Mouse (Mus musculus) mouse trophoblast stem cell (cell line): ENCODE results near the gene Glp2r.

Experiments
- in situ Hi-C, 2 experiments: fragments of 300-500 bp; cut with MseI, MboI; formaldehyde crosslinking; loops; 2 replicates in 1 of 2; 3 replicates in 1 of 2; pipeline ENCODE4 v1.15.1; 2025

The Glp2r gene

GRCm38 (mm10) chr11:67771053-67771452 is at the start of gene Glp2r:
Glp2r (minus strand) TSS chr11:67771153.
- in situ Hi-C loops: no loop called here

GRCm38 (mm10) chr11:67820221-67820620 is 49.3 kb upstream of the Glp2r start:
- in situ Hi-C loops: no loop called here

GRCm38 (mm10) chr11:67819604-67820003 is 48.7 kb upstream of the Glp2r start:
- in situ Hi-C loops: no loop called here

- in situ Hi-C loops: no loop called here
Measured at GRCm38 (mm10) chr11:67811535-67811934, 40.6 kb upstream of the Glp2r start.

- in situ Hi-C loops: no loop called here
Measured at GRCm38 (mm10) chr11:67808051-67808450, 37.1 kb upstream of the Glp2r start.

- in situ Hi-C loops: no loop called here
Measured at GRCm38 (mm10) chr11:67806832-67807597, 36.1 kb upstream of the Glp2r start.

GRCm38 (mm10) chr11:67805538-67805937 is 34.6 kb upstream of the Glp2r start:
- in situ Hi-C loops: no loop called here

- in situ Hi-C loops: no loop called here
Measured at GRCm38 (mm10) chr11:67801169-67801568, 30.2 kb upstream of the Glp2r start.

GRCm38 (mm10) chr11:67800130-67800723 is 29.3 kb upstream of the Glp2r start:
- in situ Hi-C loops: no loop called here

GRCm38 (mm10) chr11:67797931-67798330 is 27.0 kb upstream of the Glp2r start, which contains the start of gene Dhrs7c:
Dhrs7c (plus strand) TSS chr11:67798187.
- in situ Hi-C loops: no loop called here

- in situ Hi-C loops: no loop called here
Measured at GRCm38 (mm10) chr11:67790182-67790581, 19.2 kb upstream of the Glp2r start.

GRCm38 (mm10) chr11:67774379-67774778 is 3.4 kb upstream of the Glp2r start, which contains the start of gene Gsg1l2:
Gsg1l2 (plus strand) TSS chr11:67774608.
- in situ Hi-C loops: no loop called here

GRCm38 (mm10) chr11:67772577-67772976 is 1.6 kb upstream of the Glp2r start:
- in situ Hi-C loops: no loop called here

- in situ Hi-C loops: no loop called here
Measured at GRCm38 (mm10) chr11:67771691-67772090, 738 bp upstream of the Glp2r start.

- in situ Hi-C loops: no loop called here
Measured at GRCm38 (mm10) chr11:67757373-67758167, 13.4 kb downstream of the Glp2r start.

GRCm38 (mm10) chr11:67756287-67756686 is 14.7 kb downstream of the Glp2r start:
- in situ Hi-C loops: no loop called here

- in situ Hi-C loops: no loop called here
Measured at GRCm38 (mm10) chr11:67741569-67741968, 29.4 kb downstream of the Glp2r start.

GRCm38 (mm10) chr11:67738846-67739490 is 32.0 kb downstream of the Glp2r start:
- in situ Hi-C loops: no loop called here

GRCm38 (mm10) chr11:67738345-67738744 is 32.6 kb downstream of the Glp2r start:
- in situ Hi-C loops: no loop called here

GRCm38 (mm10) chr11:67734597-67734996 is 36.4 kb downstream of the Glp2r start:
- in situ Hi-C loops: no loop called here

GRCm38 (mm10) chr11:67733726-67734125 is 37.2 kb downstream of the Glp2r start:
- in situ Hi-C loops: no loop called here

- in situ Hi-C loops: no loop called here
Measured at GRCm38 (mm10) chr11:67731056-67731455, 39.9 kb downstream of the Glp2r start.
